Mouse (Mus musculus) forebrain, embryonic 14.5 days (tissue): ENCODE data around the gene Galnt15. TPM values are rescaled to one million over a fixed set of nuclear protein-coding genes. Genes with fewer than 3 reads are reported as not detected.

Experiments
- ATAC-seq: fragments of 200-750 bp; cut with Nextera tagmentation; 2 replicates; pipeline ENCODE4 v1.8.0; 2017; ENCODE audit warnings: mild to moderate bottlenecking, moderate library complexity
- DNase-seq: peaks from one replicate; pipeline ENCODE4 v3.0.0-alpha.2; 2015; ENCODE audit warnings: low spot score
- H3K27ac ChIP-seq: fragments of 300-500 bp; sonication (generic); 2 replicates; pipeline ENCODE4 v1.5.1; 2014; ENCODE audit warnings: low read depth, mild to moderate bottlenecking, control low read depth, low read length, moderate library complexity
- H3K27me3 ChIP-seq: fragments of 300-500 bp; sonication (generic); replicated peaks from 2 replicates; pipeline ENCODE4 v1.6.1; 2014; ENCODE audit warnings: low read length, control low read depth, mixed read lengths; ENCODE audit not compliant: control insufficient read depth, insufficient read depth
- H3K36me3 ChIP-seq: fragments of 300-500 bp; sonication (generic); 2 replicates; pipeline ENCODE4 v1.6.1; 2014; ENCODE audit warnings: low read length, control low read depth; ENCODE audit not compliant: control insufficient read depth, insufficient read depth
- H3K4me1 ChIP-seq: fragments of 300-500 bp; sonication (generic); 2 replicates; pipeline ENCODE4 v1.6.1; 2014; ENCODE audit warnings: antibody characterized with exemption, low read length, control low read depth; ENCODE audit not compliant: control insufficient read depth, insufficient read depth
- H3K4me2 ChIP-seq: fragments of 300-500 bp; sonication (generic); 2 replicates; pipeline ENCODE4 v1.6.1; 2014; ENCODE audit warnings: mild to moderate bottlenecking, control low read depth, low read length
- H3K4me3 ChIP-seq: fragments of 300-500 bp; sonication (generic); 2 replicates; pipeline ENCODE4 v1.5.1; 2014; ENCODE audit warnings: low read depth, low read length, control low read depth
- H3K9ac ChIP-seq: fragments of 300-500 bp; sonication (generic); 2 replicates; pipeline ENCODE4 v1.6.1; 2014; ENCODE audit warnings: mild to moderate bottlenecking, low read length, control low read depth, moderate library complexity
- H3K9me3 ChIP-seq: fragments of 300-500 bp; sonication (generic); replicated peaks from 2 replicates; pipeline ENCODE4 v1.6.1; 2016; ENCODE audit warnings: low read length, control low read depth, mixed read lengths; ENCODE audit not compliant: control insufficient read depth
- WGBS: fragments of 180-500 bp; shearing (Covaris S2); extraction: QIAGEN DNeasy Blood & Tissue Kit; methylation state at CpG from one replicate; pipeline ENCODE4 v1.1.7; 2014; 5-methylcytosine and 5-hydroxymethylcytosine counted together
- polyA plus RNA-seq: library from polyadenylated mRNA; unstranded; fragments of >200 nt; fragmentation: Nextera tagmentation; extraction: Ambion mirVana; gene quantifications from 2 replicates; pipeline ENCODE4 v1.2.1, GENCODE M21; 2014

The Galnt15 gene
- polyA plus RNA-seq, 1 experiment from 2014 or later = 0.39 TPM

DNA sequence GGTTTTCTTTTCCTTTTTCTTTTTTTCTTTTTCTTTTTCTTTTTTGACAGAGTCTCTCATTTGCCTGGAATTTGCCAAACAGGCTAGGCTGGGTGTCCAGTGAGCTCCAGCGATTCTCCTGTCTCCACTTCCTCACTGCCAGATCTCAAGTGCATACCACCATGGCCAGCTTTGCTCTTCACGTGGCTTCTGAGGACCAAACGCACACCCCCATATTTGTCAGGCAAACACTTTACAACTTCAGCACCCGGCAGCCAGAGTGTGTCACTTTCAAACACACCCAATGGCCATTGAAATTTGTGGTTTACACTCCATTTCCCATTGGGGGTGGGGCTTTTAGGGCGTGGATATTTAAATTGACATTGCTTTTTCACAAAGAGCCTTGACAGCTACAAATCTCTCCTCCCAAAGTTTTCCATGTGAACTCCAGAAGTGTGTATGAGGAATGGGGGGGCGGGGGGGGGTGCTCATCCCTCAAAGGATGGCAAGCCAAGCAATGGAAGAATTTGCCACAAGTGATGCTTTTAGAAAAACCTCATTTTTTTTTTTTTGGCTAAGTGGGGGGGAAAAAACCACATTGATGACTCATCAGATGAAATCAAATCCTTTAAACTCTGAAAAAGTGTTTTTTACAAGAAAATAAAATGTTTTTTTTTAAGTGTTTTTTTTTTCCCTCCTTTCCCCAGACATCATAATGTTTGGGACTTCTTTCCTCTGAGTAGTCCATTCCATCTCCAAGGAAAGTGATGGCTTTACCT is 17.1 kb upstream of the Galnt15 start:
- Histone ChIP-seq H3K4me3 (no peak overlapping the region), H3K9ac (no peak overlapping the region)
- 78% methylated on average over 6 of the region's 6 CpGs for WGBS

GRCm38 (mm10) chr14:32015131-32015770 is 13.5 kb upstream of the Galnt15 start:
- peak; percentile 20 for DNase-seq
- 93% methylated on average over 7 of the region's 7 CpGs for WGBS
- no peak for ATAC-seq
- H3K9me3 ChIP-seq = no peaks in the 10 kb centered on the region
- H3K36me3 ChIP-seq = no peaks in the 10 kb centered on the region
- no peak overlapping the region for H3K27ac ChIP-seq
- H3K27me3 ChIP-seq = no peaks in the 10 kb centered on the region
- H3K4me2 ChIP-seq = no peak overlapping the region
- H3K4me1 ChIP-seq = peaks cover 14% of the 10 kb centered on the region
- H3K4me3 ChIP-seq = no peak overlapping the region
- no peak overlapping the region for H3K9ac ChIP-seq

More for the DNA sequence above, 17.1 kb upstream of the Galnt15 start:
- Histone ChIP-seq H3K27ac (no peak overlapping the region), H3K4me1 (peaks cover 5% of the 10 kb centered on the region), H3K9me3 (no peaks in the 10 kb centered on the region), H3K27me3 (no peaks in the 10 kb centered on the region), H3K36me3 (no peaks in the 10 kb centered on the region), H3K4me2 (no peak overlapping the region)
- no peak for ATAC-seq
- DNase-seq = no peak

DNA sequence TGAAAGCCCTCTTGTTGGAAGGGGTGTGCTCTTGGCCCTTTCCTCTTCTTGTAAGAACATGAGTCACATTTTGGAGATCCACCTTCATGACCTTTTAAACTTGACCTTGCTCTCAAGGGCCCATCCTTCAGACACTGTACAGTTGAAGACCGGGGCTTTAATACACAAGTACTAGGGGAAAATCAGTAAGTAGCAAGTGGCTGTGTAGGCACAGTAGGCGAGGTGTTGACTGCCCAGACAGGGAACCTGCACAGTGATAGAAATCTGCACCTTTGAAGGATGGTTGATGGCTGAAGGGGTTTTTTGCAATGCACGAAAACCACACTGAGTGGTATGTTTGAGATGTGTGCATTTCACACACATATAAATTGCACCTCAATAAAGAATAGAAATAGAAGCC is 12.3 kb upstream of the Galnt15 start:
- Histone ChIP-seq H3K36me3 (no peaks in the 10 kb centered on the region), H3K9me3 (no peaks in the 10 kb centered on the region), H3K4me1 (peaks cover 14% of the 10 kb centered on the region), H3K27ac (peak overlapping the region; percentile 94), H3K4me2 (peak overlapping the region; percentile 4; the same call in 1 of the 2 replicates), H3K4me3 (no peak overlapping the region), H3K9ac (no peak overlapping the region), H3K27me3 (no peaks in the 10 kb centered on the region)
- WGBS = 58% methylated on average over 3 of the region's 3 CpGs
- ATAC-seq (no peak; the same call in 1 of the 2 replicates), DNase-seq (no peak)

GRCm38 (mm10) chr14:32016921-32017320 is 11.9 kb upstream of the Galnt15 start:
- peak; percentile 96 for ATAC-seq
- H3K9ac ChIP-seq = peak overlapping the region; percentile 5; the same call in 1 of the 2 replicates
- no peaks in the 10 kb centered on the region for H3K9me3 ChIP-seq
- no peak overlapping the region for H3K4me3 ChIP-seq
- peak overlapping the region; percentile 94 for H3K27ac ChIP-seq
- WGBS = under 1% methylated on average over 7 of the region's 7 CpGs
- H3K4me1 ChIP-seq = peaks cover 14% of the 10 kb centered on the region
- DNase-seq = peak; percentile 98
- H3K27me3 ChIP-seq = no peaks in the 10 kb centered on the region
- peak overlapping the region; percentile 4; the same call in 1 of the 2 replicates for H3K4me2 ChIP-seq
- no peaks in the 10 kb centered on the region for H3K36me3 ChIP-seq

DNA sequence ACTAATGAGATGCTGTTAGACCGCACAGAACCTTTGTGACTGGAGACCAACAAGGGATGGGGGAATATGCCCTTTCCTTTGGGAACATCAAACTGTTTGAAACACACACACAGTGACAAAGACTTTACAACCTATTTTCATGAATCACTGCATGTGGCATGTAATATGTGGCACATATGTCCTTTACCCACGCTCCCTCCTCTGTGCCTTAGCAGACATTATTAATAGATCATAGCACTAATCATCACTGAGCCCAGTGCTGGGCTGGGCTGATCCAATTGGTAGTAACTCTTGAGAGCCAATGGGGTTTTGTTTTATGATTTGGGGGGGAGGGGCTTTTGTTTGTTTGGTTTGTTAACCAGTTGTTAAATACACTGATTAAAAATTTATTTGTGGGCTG is 11.3 kb upstream of the Galnt15 start:
- ATAC-seq = peak; percentile 47
- WGBS = 31% methylated on average over 2 of the region's 2 CpGs
- DNase-seq = no peak

DNA sequence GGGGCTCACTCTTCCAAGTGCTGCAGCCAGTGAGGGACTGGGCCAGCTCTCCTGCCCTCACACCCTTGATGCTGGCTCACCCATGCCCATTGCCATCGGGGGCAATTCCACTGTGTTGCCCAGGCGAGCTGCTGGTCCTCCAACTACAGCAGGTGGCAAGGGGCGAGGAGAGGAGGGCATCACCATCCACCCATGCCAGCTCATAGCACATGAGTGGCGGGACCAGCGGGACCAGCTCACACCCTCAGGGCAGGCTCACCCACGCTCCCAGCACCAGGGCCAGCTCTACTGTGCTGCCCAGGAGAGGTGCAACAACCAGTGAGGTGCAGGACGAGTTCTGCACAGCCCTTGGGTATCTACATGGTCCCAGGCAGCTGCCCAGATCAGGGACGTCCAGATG is 9.7 kb upstream of the Galnt15 start:
- H3K36me3 ChIP-seq = no peaks in the 10 kb centered on the region
- ATAC-seq = no peak
- no peaks in the 10 kb centered on the region for H3K9me3 ChIP-seq
- no peaks in the 10 kb centered on the region for H3K27me3 ChIP-seq
- H3K27ac ChIP-seq = no peak overlapping the region
- WGBS = 92% methylated on average over 8 of the region's 8 CpGs
- no peak overlapping the region for H3K4me3 ChIP-seq
- H3K4me2 ChIP-seq = no peak overlapping the region
- DNase-seq = no peak
- H3K4me1 ChIP-seq = peaks cover 14% of the 10 kb centered on the region
- no peak overlapping the region for H3K9ac ChIP-seq

More for the DNA sequence above, 11.3 kb upstream of the Galnt15 start:
- Histone ChIP-seq H3K4me3 (no peak overlapping the region), H3K4me2 (peak overlapping the region; percentile 4; the same call in 1 of the 2 replicates), H3K9ac (no peak overlapping the region), H3K27ac (peak overlapping the region; percentile 94), H3K9me3 (no peaks in the 10 kb centered on the region), H3K27me3 (no peaks in the 10 kb centered on the region), H3K4me1 (peaks cover 14% of the 10 kb centered on the region), H3K36me3 (no peaks in the 10 kb centered on the region)

DNA sequence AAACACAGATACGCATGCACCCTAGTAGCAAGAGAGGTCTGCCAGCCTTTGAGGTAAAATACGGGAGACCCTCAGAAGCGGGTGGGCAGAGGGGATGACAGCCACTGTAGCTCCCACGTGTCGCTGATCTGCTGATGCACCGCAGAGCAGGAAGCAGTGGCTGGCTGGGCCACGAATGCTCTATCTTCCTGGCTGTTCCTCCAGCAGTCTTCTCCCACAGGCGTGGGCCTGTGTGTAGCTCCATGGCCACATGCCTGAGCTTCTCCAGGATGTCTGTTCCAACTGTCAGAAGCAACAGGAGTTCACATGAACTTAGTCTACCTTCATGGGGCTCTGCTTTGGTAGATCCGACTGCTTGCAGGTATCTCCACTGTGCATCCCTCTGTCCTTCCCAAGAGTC is 6.8 kb upstream of the Galnt15 start:
- ATAC-seq (no peak), DNase-seq (no peak)
- H3K4me3 ChIP-seq = no peak overlapping the region
- 77% methylated on average over 9 of the region's 9 CpGs for WGBS
- no peak overlapping the region for H3K27ac ChIP-seq
- H3K4me1 ChIP-seq = peaks cover 6% of the 10 kb centered on the region; the same call in 1 of the 2 replicates
- H3K9me3 ChIP-seq = no peaks in the 10 kb centered on the region
- no peak overlapping the region for H3K4me2 ChIP-seq
- H3K9ac ChIP-seq = no peak overlapping the region
- no peaks in the 10 kb centered on the region for H3K36me3 ChIP-seq
- no peaks in the 10 kb centered on the region for H3K27me3 ChIP-seq

GRCm38 (mm10) chr14:32022450-32022849 is 6.3 kb upstream of the Galnt15 start:
- Histone ChIP-seq H3K4me1 (peaks cover 2% of the 10 kb centered on the region; the same call in 1 of the 2 replicates), H3K36me3 (no peaks in the 10 kb centered on the region), H3K4me2 (no peak overlapping the region), H3K27ac (no peak overlapping the region), H3K9ac (no peak overlapping the region), H3K9me3 (no peaks in the 10 kb centered on the region), H3K4me3 (no peak overlapping the region), H3K27me3 (no peaks in the 10 kb centered on the region)
- DNase-seq = no peak
- ATAC-seq = no peak

DNA sequence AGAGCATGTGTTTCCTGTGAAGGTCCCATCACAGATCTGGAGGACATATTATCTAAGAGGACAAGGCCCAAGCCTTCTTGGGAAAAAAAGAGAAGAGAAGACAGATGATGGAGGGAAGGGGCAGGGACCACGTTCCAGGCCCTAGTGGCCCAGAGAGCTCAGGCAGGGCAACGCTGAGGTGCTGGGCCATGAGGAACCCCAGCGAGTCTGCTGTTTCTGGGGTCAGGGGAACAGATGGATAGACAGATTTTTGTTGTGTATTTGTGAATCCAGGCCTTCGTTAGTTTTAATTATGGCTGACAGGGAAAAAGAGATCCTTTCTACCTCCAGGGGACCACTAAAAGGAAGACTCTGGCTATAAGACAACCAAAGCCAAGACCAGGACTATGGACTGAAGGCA is 4.9 kb upstream of the Galnt15 start:
- 67% methylated on average over 4 of the region's 4 CpGs for WGBS
- no peak for ATAC-seq
- Histone ChIP-seq H3K27me3 (no peaks in the 10 kb centered on the region), H3K36me3 (no peaks in the 10 kb centered on the region), H3K27ac (no peak overlapping the region), H3K9me3 (no peaks in the 10 kb centered on the region), H3K4me2 (no peak overlapping the region), H3K4me3 (no peak overlapping the region), H3K4me1 (peaks cover 6% of the 10 kb centered on the region), H3K9ac (no peak overlapping the region)
- no peak for DNase-seq
